24 mouse cellular contexts compared by ENCODE assay signal in genomic region chr5:143150044-143150443, GRCm38 (mm10). TPM values are rescaled to one million over a fixed set of nuclear protein-coding genes. Genes with fewer than 3 reads are reported as not detected.
"Had no signal": no experiment of that assay in that cellular context is flagged by ENCODE, and none has a peak within 500 bp of the region (broad histone marks: within the 10 kb centered on the region; RNA-seq: fewer than 3 reads in every experiment).

No protein-coding gene starts in this region.

- H3K4me3 ChIP-seq: midbrain, embryonic 10.5 days; midbrain, embryonic 12.5 days; myocyte; neural tube, embryonic 13.5 days; neural tube, embryonic 15.5 days had no signal

- H3K4me1 ChIP-seq: midbrain, embryonic 10.5 days; midbrain, embryonic 12.5 days; neural tube, embryonic 13.5 days; neural tube, embryonic 15.5 days had no signal

- ATAC-seq: midbrain, embryonic 16.5 days had no signal

- H3K9me3 ChIP-seq: neural tube, embryonic 15.5 days had no signal

- H3K27ac ChIP-seq: midbrain, embryonic 10.5 days; midbrain, embryonic 12.5 days; neural tube, embryonic 13.5 days; neural tube, embryonic 15.5 days had no signal

- H3K27me3 ChIP-seq: midbrain, embryonic 12.5 days had no signal

- H3K4me2 ChIP-seq: lung, embryonic 14.5 days; midbrain, embryonic 12.5 days; neural tube, embryonic 13.5 days; neural tube, embryonic 15.5 days had no signal

- DNase-seq: lung, adult 18-20 months; lung, embryonic 14.5 days; lung, postnatal 10 days; lung, postnatal 4 days; midbrain, embryonic 14.5 days; retina, postnatal 1 day; right cerebral cortex, adult 18-20 months; right cerebral cortex, postnatal 25 days; right cerebral cortex, postnatal 4 days; spleen, adult 18-20 months; thymus, adult 18-20 months; thymus, postnatal 14 days; thymus, postnatal 36 days had no signal

- H3K9ac ChIP-seq: lung, embryonic 14.5 days; midbrain, embryonic 12.5 days; neural tube, embryonic 13.5 days; neural tube, embryonic 15.5 days had no signal

- H3K36me3 ChIP-seq: midbrain, embryonic 10.5 days; midbrain, embryonic 12.5 days; neural tube, embryonic 13.5 days; neural tube, embryonic 15.5 days had no signal

RNA-seq across cellular contexts. Expression of gene Olfr718-ps1, which starts 2.7 kb away (rescaled TPM):
- polyA plus RNA-seq: lung, embryonic 14.5 days; lung, embryonic 16.5 days; midbrain, embryonic 10.5 days; midbrain, embryonic 12.5 days; midbrain, embryonic 14.5 days; midbrain, embryonic 16.5 days; myocyte; neural tube, embryonic 11.5 days; neural tube, embryonic 15.5 days; small intestine, adult 2 months; stomach, embryonic 16.5 days had no signal

RNA-seq across cellular contexts. Expression of gene Spdye4b, which starts 30.8 kb away (rescaled TPM):
- polyA plus RNA-seq: lung, embryonic 14.5 days; midbrain, embryonic 10.5 days; midbrain, embryonic 12.5 days; midbrain, embryonic 14.5 days; midbrain, embryonic 16.5 days; myocyte; neural tube, embryonic 11.5 days; neural tube, embryonic 13.5 days; neural tube, embryonic 15.5 days; small intestine, adult 2 months; stomach, embryonic 14.5 days; stomach, embryonic 16.5 days had no signal
